Mouse (Mus musculus) central nervous system, embryonic 14 days (tissue): ENCODE measurements around the gene Zfp619. TPM values are rescaled to one million over a fixed set of nuclear protein-coding genes. Genes with fewer than 3 reads are reported as not detected.

Experiments used
- polyA plus RNA-seq: library from polyadenylated mRNA; depleted of rRNA; stranded (reverse); fragments of >200 nt; gene quantifications from 2 replicates; pipeline ENCODE4 v1.2.3, GENCODE M21; 2012; rRNA removed

Gene Zfp619
- polyA plus RNA-seq: 3.5 and 3.6 TPM in 2 replicates

DNA sequence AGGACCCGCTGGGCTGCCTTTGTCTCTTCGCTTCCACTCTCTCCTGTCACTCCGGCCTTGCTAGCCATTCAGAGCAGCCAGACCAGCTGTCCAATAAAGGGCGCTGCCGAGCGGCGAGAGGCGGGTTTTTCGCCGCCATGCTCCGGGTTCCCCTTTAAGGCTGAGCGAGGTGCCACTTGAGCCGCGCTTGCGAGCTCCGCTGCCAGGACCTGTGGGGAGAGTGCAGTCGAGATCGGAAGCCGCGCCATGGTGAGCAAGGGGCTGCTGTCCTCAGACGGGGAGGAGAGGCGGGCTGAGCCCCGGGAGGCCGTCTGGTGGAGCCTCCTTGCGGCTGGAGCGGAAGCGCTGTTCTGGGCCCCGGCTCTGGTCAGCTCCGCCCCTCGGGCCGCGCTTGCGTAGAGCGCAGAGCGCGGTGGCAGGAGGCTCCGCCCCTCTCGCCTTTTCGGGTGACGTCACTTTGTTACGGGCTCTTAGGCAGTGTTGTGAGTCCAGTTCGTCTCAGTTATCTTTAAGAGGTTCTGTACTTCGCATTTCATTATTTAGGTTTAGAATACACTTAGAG, at the start of gene Zfp619:
Gene Zfp619, plus strand, starts transcription at position 151 of the 562 bp plus-strand sequence.

Other genes with a start within 250 kb of the Zfp619 start
- gene Gm5114, start 104.6 kb upstream of the Zfp619 start, polyA plus RNA-seq: not detected in 2 replicates